Mouse (Mus musculus): Measurements from ENCODE around the gene Zfp958. TPM values are rescaled to one million over a fixed set of nuclear protein-coding genes. Genes with fewer than 3 reads are reported as not detected.

Zfp958 gene
- 2.0 and 2.2 TPM in 2 replicates for polyA plus RNA-seq (2012; rRNA removed)

GRCm38 (mm10) chr8:4612932-4613853, at the start of gene Zfp958:
Gene Zfp958 (plus strand): TSS chr8:4613167.

Other genes starting within 250 kb of the Zfp958 start
- gene Cers4, start 120.1 kb upstream of the Zfp958 start, polyA plus RNA-seq (2012; rRNA removed): 1.2 and 1.3 TPM in 2 replicates
- 22.0 and 24.3 TPM in 2 replicates for gene Shcbp1, start 166.4 kb downstream of the Zfp958 start, polyA plus RNA-seq (2012; rRNA removed)